In genomic region chr3:52731941-52732340, GRCm38 (mm10) we compare ENCODE assay signal across 19 mouse cellular contexts.
DNase-seq lines count a peak whose midpoint lies in the region; ATAC-seq and TF ChIP-seq lines count a peak whose summit lies in the region.
"Had no signal": no experiment of that assay in that cellular context is flagged by ENCODE, and none has a peak within 500 bp of the region (broad histone marks: within the 10 kb centered on the region; RNA-seq: fewer than 3 reads in every experiment).

No protein-coding gene starts in this region.

- no peaks in the 10 kb centered on the region for H3K36me3 ChIP-seq in liver, postnatal 0 days (replicated peaks; ENCODE audit: insufficient read depth, low read length)
- H3K36me3 ChIP-seq in liver, embryonic 12.5 days = no peaks in the 10 kb centered on the region
- no peaks in the 10 kb centered on the region for H3K36me3 ChIP-seq in CH12.LX (replicated peaks in 1 of 2; ENCODE audit: control insufficient read depth in 1 of 2, insufficient read depth in 1 of 2, low read length in 1 of 2)
- no peaks in the 10 kb centered on the region for H3K36me3 ChIP-seq in kidney, embryonic 16.5 days (ENCODE audit: insufficient read depth, low read length)
- H3K36me3 ChIP-seq: hindbrain, embryonic 12.5 days; intestine, embryonic 15.5 days; limb, embryonic 12.5 days; midbrain, embryonic 15.5 days had no signal

- no peak overlapping the region for H3K4me3 ChIP-seq in liver, postnatal 0 days (ENCODE audit: low read depth, low read length)
- H3K4me3 ChIP-seq in liver, embryonic 12.5 days = no peak overlapping the region
- H3K4me3 ChIP-seq in CH12.LX (replicated peaks in 1 of 3; ENCODE audit: low read depth in 2 of 3, low read length in 2 of 3, poor library complexity in 1 of 3) = no peak overlapping the region
- H3K4me3 ChIP-seq in kidney, embryonic 16.5 days (ENCODE audit: low read length) = no peak overlapping the region
- H3K4me3 ChIP-seq: erythroblast, embryonic 14.5 days; hindbrain, embryonic 12.5 days; intestine, embryonic 15.5 days; layer of hippocampus, adult 2 months; limb, embryonic 12.5 days; megakaryocyte, embryonic 14.5 days; midbrain, embryonic 15.5 days had no signal

- no peak for TF ChIP-seq RAD21 in CH12.LX (IDR thresholded peaks at IDR 0.05; ENCODE audit: low read depth, low read length)

- H3K9ac ChIP-seq in liver, postnatal 0 days (replicated peaks) = no peak overlapping the region
- no peak overlapping the region for H3K9ac ChIP-seq in liver, embryonic 12.5 days
- H3K9ac ChIP-seq in CH12.LX (ENCODE audit: insufficient read depth, low read depth) = no peak overlapping the region
- no peak overlapping the region for H3K9ac ChIP-seq in kidney, embryonic 16.5 days (replicated peaks; ENCODE audit: low read length)
- H3K9ac ChIP-seq: hindbrain, embryonic 12.5 days; intestine, embryonic 15.5 days; limb, embryonic 12.5 days; midbrain, embryonic 15.5 days had no signal

- peak; percentile 29 for DNase-seq in liver, postnatal 0 days
- DNase-seq in 3T3-L1 (ENCODE audit: low read depth, low spot score) (peak; percentile 9), CH12.LX (ENCODE audit: extremely low read depth) (peak; percentile 72)
- DNase-seq in left cerebral cortex, adult 11 months (ENCODE audit: low spot score) = no peak
- DNase-seq in adrenal gland, postnatal 14 days = no peak
- DNase-seq: adrenal gland, postnatal 36 days; cerebellum, adult 8-10 months; right cerebral cortex, adult 18-20 months had no signal

- no peaks in the 10 kb centered on the region for H3K27me3 ChIP-seq in liver, postnatal 0 days (ENCODE audit: insufficient read depth, low read length)
- no peaks in the 10 kb centered on the region for H3K27me3 ChIP-seq in liver, embryonic 12.5 days (replicated peaks)
- peaks cover 5% of the 10 kb centered on the region for H3K27me3 ChIP-seq in CH12.LX (replicated peaks)
- H3K27me3 ChIP-seq in kidney, embryonic 16.5 days (ENCODE audit: insufficient read depth, low read length) = no peaks in the 10 kb centered on the region
- H3K27me3 ChIP-seq: hindbrain, embryonic 12.5 days; intestine, embryonic 15.5 days; limb, embryonic 12.5 days; midbrain, embryonic 15.5 days had no signal

- TF ChIP-seq CTCF in liver, postnatal 0 days (IDR thresholded peaks at IDR 0.05; ENCODE audit: low read depth) = no peak
- no peak for TF ChIP-seq CTCF in CH12.LX (conservative IDR thresholded peaks at IDR 0.05 in 1 of 2, IDR thresholded peaks at IDR 0.05 in 1 of 2; ENCODE audit: low read depth in 2 of 2, low read length in 2 of 2)

- in situ Hi-C loops in CH12.LX (cut with MboI; ENCODE audit: low pct_ligation_motif_present, low pct_unique_long_range_greater_than_20kb, low sequenced_read_pairs) = no loop called here

- no peak; the same call in 1 of the 2 replicates for ATAC-seq in liver, postnatal 0 days
- no peak for ATAC-seq in liver, embryonic 12.5 days
- ATAC-seq in inflammation-experienced regulatory T-cells, adult 6 months = peak; percentile 25
- no peak for ATAC-seq in kidney, embryonic 16.5 days (ENCODE audit: low FRiP score, low TSS enrichment)
- ATAC-seq: forebrain, embryonic 16.5 days; intestine, embryonic 15.5 days; midbrain, embryonic 15.5 days had no signal

- no peak for TF ChIP-seq POLR2A in CH12.LX (IDR thresholded peaks at IDR 0.05; ENCODE audit: low read depth, low read length)

- no peaks in the 10 kb centered on the region for H3K79me2 ChIP-seq in CH12.LX (replicated peaks; ENCODE audit: control insufficient read depth, extremely low read depth, insufficient read depth, poor library complexity, severe bottlenecking)

- dilution Hi-C loops in CH12.LX (cut with MboI; ENCODE audit: extremely low pct_ligation_motif_present, extremely low pct_unique_long_range_greater_than_20kb, low sequenced_read_pairs) = no loop called here

- no peak overlapping the region for H3K4me2 ChIP-seq in liver, postnatal 0 days (ENCODE audit: low read depth, low read length)
- no peak overlapping the region for H3K4me2 ChIP-seq in liver, embryonic 12.5 days
- H3K4me2 ChIP-seq in CH12.LX (ENCODE audit: insufficient read depth, low read depth, poor library complexity, severe bottlenecking) = no peak overlapping the region
- no peak overlapping the region for H3K4me2 ChIP-seq in kidney, embryonic 16.5 days (replicated peaks; ENCODE audit: low read depth, low read length)
- H3K4me2 ChIP-seq: hindbrain, embryonic 12.5 days; intestine, embryonic 15.5 days; limb, embryonic 12.5 days; midbrain, embryonic 15.5 days had no signal

- no peak for TF ChIP-seq EP300 in liver, postnatal 0 days (IDR thresholded peaks at IDR 0.05; ENCODE audit: low read depth)
- TF ChIP-seq EP300 in CH12.LX (IDR thresholded peaks at IDR 0.05; ENCODE audit: low read length) = no peak

- H3K27ac ChIP-seq in liver, postnatal 0 days (ENCODE audit: low read depth) = no peak overlapping the region
- no peak overlapping the region for H3K27ac ChIP-seq in liver, embryonic 12.5 days
- H3K27ac ChIP-seq in CH12.LX (ENCODE audit: insufficient read depth, low read depth) = no peak overlapping the region
- H3K27ac ChIP-seq in kidney, embryonic 16.5 days (ENCODE audit: low read length) = no peak overlapping the region
- H3K27ac ChIP-seq: hindbrain, embryonic 12.5 days; intestine, embryonic 15.5 days; layer of hippocampus, adult 2 months; limb, embryonic 12.5 days; midbrain, embryonic 15.5 days had no signal

- H3K4me1 ChIP-seq in liver, postnatal 0 days (ENCODE audit: insufficient read depth) = 0 out of 2 replicates have a peak, but pooled peaks cover 9% of the 10 kb centered on the region
- no peaks in the 10 kb centered on the region for H3K4me1 ChIP-seq in liver, embryonic 12.5 days
- peaks cover 0 to 18% of the 10 kb centered on the region in 2 experiments; a peak in 2 of 4 replicates for H3K4me1 ChIP-seq in CH12.LX (ENCODE audit: control insufficient read depth in 1 of 2, insufficient read depth in 2 of 2)
- H3K4me1 ChIP-seq in kidney, embryonic 16.5 days (ENCODE audit: insufficient read depth, low read length) = 0 out of 2 replicates have a peak, but pooled peaks cover 9% of the 10 kb centered on the region
- H3K4me1 ChIP-seq: hindbrain, embryonic 12.5 days; intestine, embryonic 15.5 days; megakaryocyte, embryonic 14.5 days; midbrain, embryonic 15.5 days had no signal

- no peaks in the 10 kb centered on the region for H3K9me3 ChIP-seq in liver, postnatal 0 days (ENCODE audit: low read length)
- H3K9me3 ChIP-seq in liver, embryonic 12.5 days (replicated peaks) = no peaks in the 10 kb centered on the region
- H3K9me3 ChIP-seq in CH12.LX (replicated peaks; ENCODE audit: low read length) = no peaks in the 10 kb centered on the region
- no peaks in the 10 kb centered on the region for H3K9me3 ChIP-seq in kidney, embryonic 16.5 days (ENCODE audit: low read length)
- H3K9me3 ChIP-seq: hindbrain, embryonic 12.5 days; intestine, embryonic 15.5 days; limb, embryonic 12.5 days; megakaryocyte, embryonic 14.5 days; midbrain, embryonic 15.5 days had no signal

TF ChIP-seq in CH12.LX, 34 proteins besides CTCF, POLR2A, EP300 and RAD21:
- TF ChIP-seq USF1 (IDR thresholded peaks at IDR 0.05; ENCODE audit: low read depth, low read length) (no peak), ZC3H11A (IDR thresholded peaks at IDR 0.05; ENCODE audit: low read depth, low read length) (no peak), RCOR1 (conservative IDR thresholded peaks at IDR 0.05; ENCODE audit: low read depth, low read length) (no peak), MAZ (IDR thresholded peaks at IDR 0.05; ENCODE audit: low read depth, low read length) (no peak), MAX (IDR thresholded peaks at IDR 0.05; ENCODE audit: low read length) (no peak), SMC3 (IDR thresholded peaks at IDR 0.05; ENCODE audit: low read depth, low read length) (no peak)
TF ChIP-seq in CH12.LX: peak in this region for 0.

Comparison
In these comparisons a context has a peak if more than half of its experiments do, and no peak if none do; other contexts are left out.
1. DNase-seq: peak in liver, postnatal 0 days (single experiment), 3T3-L1 (single experiment) and CH12.LX (single experiment); none in left cerebral cortex, adult 11 months (single experiment) and adrenal gland, postnatal 14 days (single experiment).